Mouse (Mus musculus): ENCODE results near the gene Vat1. TPM values are rescaled to one million over a fixed set of nuclear protein-coding genes. Genes with fewer than 3 reads are reported as not detected.
"Not testable (repeated sequence)": the region's sequence is repeated elsewhere in the genome, so short reads cannot be mapped to it uniquely, and the experiment has no call there.

Vat1 gene
- polyA plus RNA-seq, 1 experiment from 2014 or later = 37.5 TPM

GRCm38 (mm10) chr11:101476361-101476760 lies 10.3 kb upstream of the Vat1 start:
- H3K27me3 ChIP-seq; ATAC-seq (replicated peaks; ENCODE audit: low FRiP score): not testable (repeated sequence)
- 80% methylated on average over 4 of the region's 4 CpGs for WGBS

GRCm38 (mm10) chr11:101474298-101474697 lies 8.3 kb upstream of the Vat1 start:
- Histone ChIP-seq H3K27me3 (no peaks in the 10 kb centered on the region), H3K4me2 (no peak overlapping the region), H3K4me1 (peaks cover 15% of the 10 kb centered on the region), H3K9ac (no peak overlapping the region), H3K9me3 (replicated peaks) (no peaks in the 10 kb centered on the region), H3K36me3 (no peaks in the 10 kb centered on the region), H3K4me3 (replicated peaks) (no peak overlapping the region), H3K27ac (no peak overlapping the region)
- ATAC-seq (replicated peaks; ENCODE audit: low FRiP score) = no peak
- WGBS = 74% methylated on average over 5 of the region's 5 CpGs

More at GRCm38 (mm10) chr11:101476361-101476760, 10.3 kb upstream of the Vat1 start:
- H3K4me3 ChIP-seq (replicated peaks); H3K4me2 ChIP-seq; H3K27ac ChIP-seq; H3K36me3 ChIP-seq; H3K9me3 ChIP-seq (replicated peaks); H3K9ac ChIP-seq: not testable (repeated sequence)
- H3K4me1 ChIP-seq = peaks cover 16% of the 10 kb centered on the region

GRCm38 (mm10) chr11:101473686-101474085 lies 7.7 kb upstream of the Vat1 start:
- H3K4me3 ChIP-seq (replicated peaks); H3K4me2 ChIP-seq; H3K27ac ChIP-seq; H3K36me3 ChIP-seq; ATAC-seq (replicated peaks; ENCODE audit: low FRiP score); H3K9ac ChIP-seq; H3K9me3 ChIP-seq (replicated peaks); H3K27me3 ChIP-seq: not testable (repeated sequence)
- H3K4me1 ChIP-seq = peaks cover 16% of the 10 kb centered on the region
- 78% methylated on average over 1 of the region's 1 CpGs for WGBS

GRCm38 (mm10) chr11:101472336-101472735 lies 6.3 kb upstream of the Vat1 start:
- Histone ChIP-seq H3K9me3 (replicated peaks) (no peaks in the 10 kb centered on the region), H3K36me3 (no peaks in the 10 kb centered on the region), H3K4me2 (no peak overlapping the region), H3K27ac (no peak overlapping the region), H3K4me1 (peaks cover 25% of the 10 kb centered on the region), H3K9ac (no peak overlapping the region), H3K27me3 (no peaks in the 10 kb centered on the region), H3K4me3 (replicated peaks) (no peak overlapping the region)
- 31% methylated on average over 7 of the region's 7 CpGs for WGBS
- ATAC-seq (replicated peaks; ENCODE audit: low FRiP score) = no peak

GRCm38 (mm10) chr11:101471926-101472325 lies 5.9 kb upstream of the Vat1 start:
- ATAC-seq (replicated peaks; ENCODE audit: low FRiP score) = no peak
- no peak overlapping the region for H3K27ac ChIP-seq
- H3K9ac ChIP-seq = no peak overlapping the region
- no peaks in the 10 kb centered on the region for H3K27me3 ChIP-seq
- H3K4me1 ChIP-seq = peaks cover 29% of the 10 kb centered on the region
- no peak overlapping the region for H3K4me3 ChIP-seq (replicated peaks)
- H3K36me3 ChIP-seq = no peaks in the 10 kb centered on the region
- no peaks in the 10 kb centered on the region for H3K9me3 ChIP-seq (replicated peaks)
- 38% methylated on average over 3 of the region's 3 CpGs for WGBS
- H3K4me2 ChIP-seq = no peak overlapping the region

- Histone ChIP-seq H3K27ac (no peak overlapping the region), H3K4me1 (peaks cover 41% of the 10 kb centered on the region), H3K4me2 (no peak overlapping the region), H3K36me3 (no peaks in the 10 kb centered on the region), H3K9me3 (replicated peaks) (no peaks in the 10 kb centered on the region), H3K4me3 (replicated peaks) (no peak overlapping the region), H3K27me3 (no peaks in the 10 kb centered on the region), H3K9ac (no peak overlapping the region)
- no peak for ATAC-seq (replicated peaks; ENCODE audit: low FRiP score)
- 52% methylated on average over 7 of the region's 7 CpGs for WGBS
These were observed 4.2 kb upstream of the Vat1 start for GRCm38 (mm10) chr11:101470206-101470605.

GRCm38 (mm10) chr11:101469155-101469554 lies 3.1 kb upstream of the Vat1 start:
- no peak for ATAC-seq (replicated peaks; ENCODE audit: low FRiP score)
- Histone ChIP-seq H3K27me3 (no peaks in the 10 kb centered on the region), H3K36me3 (no peaks in the 10 kb centered on the region), H3K4me3 (replicated peaks) (peak overlapping the region; percentile 82), H3K27ac (no peak overlapping the region), H3K4me2 (peak overlapping the region; percentile 99), H3K4me1 (peaks cover 52% of the 10 kb centered on the region), H3K9me3 (replicated peaks) (no peaks in the 10 kb centered on the region), H3K9ac (no peak overlapping the region; the same call in 1 of the 2 replicates)
- WGBS = 54% methylated on average over 4 of the region's 4 CpGs

GRCm38 (mm10) chr11:101468731-101469130 lies 2.7 kb upstream of the Vat1 start:
- ATAC-seq (replicated peaks; ENCODE audit: low FRiP score) = no peak
- peak overlapping the region; percentile 73 for H3K9ac ChIP-seq

GRCm38 (mm10) chr11:101468263-101468688 lies 2.2 kb upstream of the Vat1 start:
- peak overlapping the region; percentile 77 for H3K27ac ChIP-seq
- H3K4me3 ChIP-seq (replicated peaks) = peak overlapping the region; percentile 82
- H3K4me2 ChIP-seq = peak overlapping the region; percentile 99
- WGBS = 1% methylated on average over 31 of the region's 31 CpGs
- peak; percentile 37 for ATAC-seq (replicated peaks; ENCODE audit: low FRiP score)
- H3K9ac ChIP-seq = peak overlapping the region; percentile 73
- no peaks in the 10 kb centered on the region for H3K9me3 ChIP-seq (replicated peaks)
- no peaks in the 10 kb centered on the region for H3K36me3 ChIP-seq
- H3K27me3 ChIP-seq = no peaks in the 10 kb centered on the region
- peaks cover 61% of the 10 kb centered on the region for H3K4me1 ChIP-seq

More at GRCm38 (mm10) chr11:101468731-101469130, 2.7 kb upstream of the Vat1 start:
- peaks cover 56% of the 10 kb centered on the region for H3K4me1 ChIP-seq
- H3K27ac ChIP-seq = 0 out of 2 replicates have a peak overlapping the region, but pooled peaks have one; percentile 77
- no peaks in the 10 kb centered on the region for H3K36me3 ChIP-seq
- H3K27me3 ChIP-seq = no peaks in the 10 kb centered on the region
- WGBS = 6% methylated on average over 13 of the region's 13 CpGs
- H3K9me3 ChIP-seq (replicated peaks) = no peaks in the 10 kb centered on the region
- peak overlapping the region; percentile 82 for H3K4me3 ChIP-seq (replicated peaks)
- H3K4me2 ChIP-seq = peak overlapping the region; percentile 99

- ATAC-seq (replicated peaks; ENCODE audit: low FRiP score) = peak; percentile 78
- Histone ChIP-seq H3K4me2 (peak overlapping the region; percentile 99), H3K4me3 (replicated peaks) (peak overlapping the region; percentile 82), H3K36me3 (0 out of 2 replicates have a peak, but pooled peaks cover under 1% of the 10 kb centered on the region), H3K27ac (peak overlapping the region; percentile 77), H3K27me3 (no peaks in the 10 kb centered on the region), H3K4me1 (peaks cover 67% of the 10 kb centered on the region), H3K9me3 (replicated peaks) (no peaks in the 10 kb centered on the region), H3K9ac (peak overlapping the region; percentile 73)
- under 1% methylated on average over 48 of the region's 54 CpGs for WGBS
These were observed 1.6 kb upstream of the Vat1 start for GRCm38 (mm10) chr11:101467477-101468262.

- not testable (repeated sequence) for H3K27me3 ChIP-seq; H3K27ac ChIP-seq; H3K9me3 ChIP-seq (replicated peaks); ATAC-seq (replicated peaks; ENCODE audit: low FRiP score)
- Histone ChIP-seq H3K36me3 (peaks cover 11% of the 10 kb centered on the region), H3K4me1 (peaks cover 66% of the 10 kb centered on the region), H3K4me3 (replicated peaks) (peak overlapping the region; percentile 86), H3K9ac (peak overlapping the region; percentile 75; the same call in 1 of the 2 replicates), H3K4me2 (peak overlapping the region; percentile 98)
- 59% methylated on average over 5 of the region's 5 CpGs for WGBS
These were observed 521 bp upstream of the Vat1 start for GRCm38 (mm10) chr11:101466552-101466950.

GRCm38 (mm10) chr11:101465101-101465868 lies 745 bp downstream of the Vat1 start:
- H3K36me3 ChIP-seq = peaks cover 24% of the 10 kb centered on the region
- no peaks in the 10 kb centered on the region for H3K27me3 ChIP-seq
- peak overlapping the region; percentile 86 for H3K4me3 ChIP-seq (replicated peaks)
- under 1% methylated on average over 51 of the region's 51 CpGs for WGBS
- H3K27ac ChIP-seq = peak overlapping the region; percentile 91
- ATAC-seq (replicated peaks; ENCODE audit: low FRiP score) = peak; percentile 31
- H3K9me3 ChIP-seq (replicated peaks) = no peaks in the 10 kb centered on the region
- peak overlapping the region; percentile 98 for H3K4me2 ChIP-seq
- H3K4me1 ChIP-seq = peaks cover 68% of the 10 kb centered on the region
- H3K9ac ChIP-seq = peak overlapping the region; percentile 75

All from kidney, embryonic 15.5 days (tissue).